Mouse (Mus musculus) effector memory CD4-positive, alpha-beta T cell, adult 7 months (primary cell): ENCODE measurements around the gene Lgals8. TPM values are rescaled to one million over a fixed set of nuclear protein-coding genes. Genes with fewer than 3 reads are reported as not detected.

Experiments used
- polyA plus RNA-seq: library from polyadenylated mRNA; unstranded; fragments of 100-300 nt; shearing (Covaris generic); gene quantifications from one replicate; pipeline ENCODE4 v1.2.1, GENCODE M21; 2017

The Lgals8 gene
- 58.3 TPM for polyA plus RNA-seq

DNA sequence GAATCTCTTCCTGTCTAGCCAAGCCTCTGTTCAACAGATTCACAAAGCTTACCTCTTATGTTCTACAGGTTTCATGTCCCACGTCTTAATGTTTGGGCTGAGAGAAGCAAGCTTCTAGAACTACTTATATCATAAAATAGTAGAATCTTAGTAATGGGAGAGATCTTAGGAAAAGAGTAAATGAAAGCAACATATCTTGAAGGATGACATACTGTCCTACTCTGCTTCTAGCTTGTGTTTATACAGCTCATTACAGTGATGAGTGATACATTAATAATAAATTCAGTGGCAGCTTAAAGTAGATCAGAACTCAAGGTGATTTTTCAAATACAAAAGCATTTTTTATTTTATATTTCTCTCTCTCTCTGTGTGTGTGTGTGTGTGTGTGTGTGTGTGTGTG is at the start of gene Lgals8:
TSS of gene Lgals8 (minus strand) at position 101 of the 400 bp plus-strand sequence.

DNA sequence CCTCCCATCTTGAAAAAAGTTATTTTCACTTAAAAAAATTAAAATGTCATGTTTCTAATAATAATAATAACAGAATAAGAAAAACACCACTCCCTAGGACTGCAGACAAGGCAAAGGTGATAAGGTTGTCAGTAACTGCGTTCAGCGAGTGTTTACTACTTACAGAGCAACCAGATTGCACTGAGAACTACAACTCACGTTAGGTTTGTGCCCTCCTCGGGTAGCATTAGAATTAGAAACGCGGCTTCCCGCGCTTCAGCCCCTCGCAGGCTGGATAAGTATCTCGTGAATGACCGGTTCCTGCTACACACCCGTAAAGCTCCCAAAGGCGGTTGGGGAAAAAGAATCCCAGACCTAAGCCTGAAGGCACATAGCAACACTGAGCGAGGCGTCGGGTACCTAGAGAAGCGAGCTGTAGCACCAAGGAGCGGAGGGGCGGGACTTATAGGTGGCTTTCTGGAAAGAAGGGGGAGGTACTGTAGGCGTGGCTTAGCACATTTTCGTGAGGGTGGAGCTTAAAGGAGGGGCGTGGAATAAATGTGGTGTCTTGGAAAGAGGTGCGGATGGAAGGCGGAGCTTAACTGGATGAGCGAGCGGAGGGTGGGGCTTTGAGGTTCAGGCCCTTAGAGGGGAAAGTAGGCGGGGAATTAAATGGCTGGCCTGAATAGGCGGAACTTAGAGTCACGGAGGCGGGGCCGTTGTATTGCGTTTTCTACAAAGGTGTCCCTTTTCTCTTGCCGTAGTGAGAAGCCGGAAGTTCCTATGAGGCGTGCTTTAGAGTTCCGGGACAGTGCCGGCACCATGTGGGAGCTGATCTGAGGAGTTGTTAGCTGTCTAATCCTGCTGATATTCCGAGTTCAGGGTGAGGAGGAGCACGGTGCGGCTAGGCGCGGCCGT is 69.9 kb downstream of the Lgals8 start, which contains the start of gene Heatr1:
TSS of gene Heatr1 (plus strand) at position 419 of the 897 bp plus-strand sequence.

Other genes starting within 250 kb of the Lgals8 start
- 21.8 TPM for gene Mtr, start 206.8 kb downstream of the Lgals8 start, polyA plus RNA-seq
- 3.1 TPM for gene Actn2, start 124.2 kb downstream of the Lgals8 start, polyA plus RNA-seq
- gene Heatr1, start 69.9 kb downstream of the Lgals8 start, polyA plus RNA-seq, result 38.9 TPM
- gene Edaradd, start 55.5 kb upstream of the Lgals8 start, polyA plus RNA-seq, result 1.1 TPM
- 17.2 TPM for gene Ero1lb, start 100.9 kb upstream of the Lgals8 start, polyA plus RNA-seq